Mouse (Mus musculus): ENCODE data around the gene Thop1.
A peak's percentile ranks its signal among the peaks of the same experiment; 100 is the strongest.
"Not testable (repeated sequence)": the region's sequence is repeated elsewhere in the genome, so short reads cannot be mapped to it uniquely, and the experiment has no call there.

Thop1 gene

GRCm38 (mm10) chr10:81058896-81059295 is 10.9 kb upstream of the Thop1 start:
- DNase-seq: no peak

- peak; percentile 100 for DNase-seq
Observed at GRCm38 (mm10) chr10:81059603-81060543, 10.0 kb upstream of the Thop1 start, which contains the start of gene Sgta. Gene Sgta (minus strand): TSS chr10:81060181.

GRCm38 (mm10) chr10:81062710-81063109 is 7.1 kb upstream of the Thop1 start:
- DNase-seq: no peak

GRCm38 (mm10) chr10:81064519-81064918 is 5.3 kb upstream of the Thop1 start:
- DNase-seq: not testable (repeated sequence)

GRCm38 (mm10) chr10:81068706-81069105 is 1.1 kb upstream of the Thop1 start:
- no peak for DNase-seq

- DNase-seq: no peak
Observed at GRCm38 (mm10) chr10:81072290-81072689, 2.5 kb downstream of the Thop1 start.

- DNase-seq: no peak
Observed at GRCm38 (mm10) chr10:81073464-81073863, 3.6 kb downstream of the Thop1 start.

GRCm38 (mm10) chr10:81075734-81076133 is 5.9 kb downstream of the Thop1 start:
- no peak for DNase-seq

GRCm38 (mm10) chr10:81076356-81076755 is 6.5 kb downstream of the Thop1 start:
- DNase-seq: no peak

- DNase-seq: no peak
Observed at GRCm38 (mm10) chr10:81077916-81078315, 8.1 kb downstream of the Thop1 start.

GRCm38 (mm10) chr10:81080008-81080655 is 10.3 kb downstream of the Thop1 start:
- peak; percentile 63 for DNase-seq

- DNase-seq: peak; percentile 73
Observed at GRCm38 (mm10) chr10:81082168-81082960, 12.5 kb downstream of the Thop1 start.

- DNase-seq: no peak
Observed at GRCm38 (mm10) chr10:81087021-81087420, 17.2 kb downstream of the Thop1 start.

- DNase-seq: no peak
Observed at GRCm38 (mm10) chr10:81089216-81089615, 19.4 kb downstream of the Thop1 start.

- no peak for DNase-seq
Observed at GRCm38 (mm10) chr10:81090621-81091020, 20.8 kb downstream of the Thop1 start.

- DNase-seq: no peak
Observed at GRCm38 (mm10) chr10:81092465-81093250, 22.8 kb downstream of the Thop1 start.

GRCm38 (mm10) chr10:81094931-81095678 is 25.3 kb downstream of the Thop1 start:
- DNase-seq: no peak

- peak; percentile 96 for DNase-seq
Observed at GRCm38 (mm10) chr10:81105565-81106112, 35.8 kb downstream of the Thop1 start, which contains the start of gene Map2k2. Gene Map2k2 (plus strand): TSS chr10:81105915.

GRCm38 (mm10) chr10:81106113-81106721 is 36.4 kb downstream of the Thop1 start:
- peak; percentile 87 for DNase-seq

GRCm38 (mm10) chr10:81112946-81113345 is 43.1 kb downstream of the Thop1 start:
- no peak for DNase-seq

GRCm38 (mm10) chr10:81119625-81120024 is 49.8 kb downstream of the Thop1 start:
- DNase-seq: no peak

All from cerebellum, adult 11-12 months (tissue).